Mouse (Mus musculus): Measurements from ENCODE around the gene Krtap3-1.
A peak's percentile ranks its signal among the peaks of the same experiment; 100 is the strongest.
"Not testable (repeated sequence)": the region's sequence is repeated elsewhere in the genome, so short reads cannot be mapped to it uniquely, and the experiment has no call there.

Gene Krtap3-1

GRCm38 (mm10) chr11:99566530-99566929 lies at the start of gene Krtap3-1:
Gene Krtap3-1 (minus strand): TSS chr11:99566630.
- no peak for DNase-seq (ENCODE audit: low spot score in 2 of 2)

DNA sequence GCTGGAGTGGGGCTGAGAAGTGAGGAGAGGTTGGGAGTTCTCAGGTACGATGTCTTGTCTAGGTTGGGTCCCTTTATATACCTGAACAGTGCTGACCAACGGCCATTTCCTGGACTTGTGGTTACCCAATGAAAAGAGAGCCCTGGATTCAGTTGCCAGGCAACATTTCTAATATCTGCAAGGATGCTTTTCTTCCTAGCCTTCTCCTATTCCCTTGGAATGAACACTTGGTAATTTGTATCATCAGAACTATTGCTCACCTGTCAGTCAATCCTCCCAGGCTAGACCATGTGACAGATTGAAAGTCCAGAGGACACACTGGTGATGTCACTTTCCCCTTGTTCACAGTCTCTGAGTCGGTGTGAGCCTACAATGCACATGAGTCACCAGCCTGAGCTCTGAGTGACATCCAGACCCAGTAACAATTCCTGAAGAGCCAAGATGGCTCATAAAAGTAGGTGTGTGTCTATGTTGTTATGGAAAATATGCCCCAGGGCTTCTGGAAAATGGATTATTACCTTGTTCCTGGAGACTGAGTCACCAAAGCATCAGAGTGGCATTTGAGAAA lies 48.5 kb upstream of the Krtap3-1 start, which contains the start of gene Krtap2-4:
Gene Krtap2-4, minus strand, starts transcription at position 51 of the 568 bp plus-strand sequence.
- no peak for DNase-seq (ENCODE audit: low spot score in 2 of 2)

GRCm38 (mm10) chr11:99610089-99610488 lies 43.7 kb upstream of the Krtap3-1 start, which contains the start of gene Gm11937:
Gene Gm11937 (minus strand): TSS chr11:99610189.
- DNase-seq (ENCODE audit: low spot score in 2 of 2): not testable (repeated sequence)

GRCm38 (mm10) chr11:99609126-99609525 lies 42.7 kb upstream of the Krtap3-1 start:
- DNase-seq (ENCODE audit: low spot score in 2 of 2): peak; percentile 34 to 47

GRCm38 (mm10) chr11:99603208-99603607 lies 36.8 kb upstream of the Krtap3-1 start, which contains the start of gene Gm11938:
Gene Gm11938 (minus strand): TSS chr11:99603308.
- DNase-seq (ENCODE audit: low spot score in 2 of 2): not testable (repeated sequence)

DNA sequence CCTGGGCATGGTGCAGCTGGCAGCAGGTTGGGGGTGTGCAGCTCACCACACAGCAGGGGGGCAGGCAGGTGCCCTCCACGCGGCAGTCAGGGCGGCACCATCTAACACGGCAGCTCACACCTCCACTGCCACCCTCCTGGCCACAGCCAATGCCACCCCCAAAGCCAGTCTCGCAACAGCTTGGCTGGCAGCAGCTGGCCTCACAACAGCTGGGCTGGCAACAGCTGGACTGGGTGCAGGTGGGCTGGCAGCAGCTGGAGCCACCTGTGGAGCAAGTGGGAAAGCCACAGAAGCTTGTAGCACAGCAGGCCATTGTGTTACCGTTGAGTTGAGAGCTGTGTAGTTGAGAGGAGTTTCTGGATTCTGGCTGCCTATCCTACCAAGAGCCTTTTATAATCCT lies 31.3 kb upstream of the Krtap3-1 start, which contains the start of gene Krtap9-3:
Gene Krtap9-3, minus strand, starts transcription at position 364 of the 400 bp plus-strand sequence.
- DNase-seq (ENCODE audit: low spot score in 2 of 2): not testable (repeated sequence)

DNA sequence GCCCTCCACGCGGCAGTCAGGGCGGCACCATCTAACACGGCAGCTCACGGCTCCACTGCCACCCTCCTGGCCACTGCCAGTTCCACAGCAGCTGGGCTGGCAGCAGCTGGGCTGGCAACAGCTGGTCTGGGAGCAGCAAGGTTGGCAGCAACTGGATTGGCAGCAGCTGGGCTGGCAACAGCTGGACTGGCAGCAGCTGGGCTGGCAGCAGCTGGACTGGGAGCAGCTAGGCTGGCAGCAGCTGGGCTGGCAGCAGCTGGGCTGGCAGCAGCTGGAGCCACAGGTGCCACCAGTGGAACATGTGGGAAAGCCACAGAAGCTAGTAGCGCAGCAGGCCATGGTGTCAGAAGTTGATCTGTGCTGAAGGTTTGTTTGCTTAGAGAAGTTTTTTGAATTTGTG lies 24.6 kb upstream of the Krtap3-1 start, which contains the start of gene Krtap1-3:
Gene Krtap1-3, minus strand, starts transcription at position 359 of the 400 bp plus-strand sequence.
- no peak for DNase-seq (ENCODE audit: low spot score in 2 of 2)

GRCm38 (mm10) chr11:99585096-99585495 lies 18.7 kb upstream of the Krtap3-1 start:
- DNase-seq (ENCODE audit: low spot score in 2 of 2): peak; percentile 35 to 41

GRCm38 (mm10) chr11:99583245-99583704 lies 16.8 kb upstream of the Krtap3-1 start, which contains the start of gene Krtap1-4:
Gene Krtap1-4 (minus strand): TSS chr11:99583654.
- DNase-seq (ENCODE audit: low spot score in 2 of 2): no peak

GRCm38 (mm10) chr11:99581564-99581963 lies 15.1 kb upstream of the Krtap3-1 start:
- DNase-seq (ENCODE audit: low spot score in 2 of 2): no peak

GRCm38 (mm10) chr11:99581051-99581450 lies 14.6 kb upstream of the Krtap3-1 start:
- DNase-seq (ENCODE audit: low spot score in 2 of 2): no peak

DNA sequence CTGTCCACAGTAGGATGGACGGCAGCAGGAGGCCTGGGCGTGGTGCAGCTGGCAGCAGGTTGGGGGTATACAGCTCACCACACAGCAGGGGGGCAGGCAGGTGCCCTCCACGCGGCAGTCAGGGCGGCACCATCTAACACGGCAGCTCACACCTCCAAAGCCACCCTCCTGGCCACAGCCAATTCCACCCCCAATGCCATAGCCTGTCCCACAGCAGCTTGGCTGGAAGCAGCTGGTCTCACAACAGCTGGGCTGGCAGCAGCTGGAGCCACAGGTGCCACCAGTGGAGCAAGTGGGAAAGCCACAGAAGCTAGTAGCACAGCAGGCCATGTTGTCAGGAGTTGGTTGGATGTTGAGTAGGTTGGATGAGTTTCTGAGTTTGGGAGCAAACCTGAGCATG lies 14.2 kb upstream of the Krtap3-1 start, which contains the start of gene Krtap1-5:
Gene Krtap1-5, minus strand, starts transcription at position 381 of the 400 bp plus-strand sequence.
- DNase-seq (ENCODE audit: low spot score in 2 of 2): no peak

- peak; percentile 55 to 73 for DNase-seq (ENCODE audit: low spot score in 2 of 2)
Measured at GRCm38 (mm10) chr11:99574106-99574505, 7.7 kb upstream of the Krtap3-1 start.

DNA sequence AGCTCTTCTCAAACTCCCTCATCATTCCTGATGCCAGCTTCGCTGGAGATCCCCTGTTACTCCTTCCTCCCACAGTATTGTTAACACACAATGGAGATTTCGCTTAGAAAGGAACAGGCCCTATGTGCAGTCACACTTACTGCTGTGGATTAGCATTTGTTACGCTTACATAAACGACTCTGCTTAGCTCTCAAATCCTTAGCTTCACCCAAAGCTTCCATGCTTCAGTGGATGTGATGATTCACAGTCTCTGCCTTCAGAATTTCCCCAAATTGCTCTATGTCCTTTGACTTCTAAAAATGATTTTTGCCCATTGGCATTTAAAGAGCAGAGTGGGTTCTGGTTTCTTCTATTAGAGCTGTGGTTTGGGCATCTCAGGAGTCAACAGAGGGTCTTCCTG lies 6.7 kb upstream of the Krtap3-1 start:
- DNase-seq (ENCODE audit: low spot score in 2 of 2): no peak

DNA sequence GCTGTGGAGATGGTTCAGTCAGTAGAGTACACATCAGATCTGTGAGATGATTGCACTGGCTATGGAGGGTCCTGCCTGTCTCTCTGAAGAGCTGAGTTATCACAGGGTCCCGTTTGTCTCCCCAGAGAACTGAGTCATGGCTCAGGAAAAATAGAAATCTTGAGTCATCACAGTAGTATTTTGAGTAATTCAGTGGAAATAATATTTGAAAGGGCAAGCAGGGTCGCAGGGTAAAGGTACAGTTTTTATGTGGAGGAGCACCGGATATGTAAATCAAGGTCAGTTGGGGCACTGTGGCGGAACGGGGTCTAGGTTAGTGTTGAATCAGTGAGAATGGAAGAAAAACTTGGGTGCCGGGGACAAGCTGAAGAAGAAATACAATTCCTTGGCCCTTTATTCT lies 3.9 kb downstream of the Krtap3-1 start:
- no peak for DNase-seq (ENCODE audit: low spot score in 2 of 2)

DNA sequence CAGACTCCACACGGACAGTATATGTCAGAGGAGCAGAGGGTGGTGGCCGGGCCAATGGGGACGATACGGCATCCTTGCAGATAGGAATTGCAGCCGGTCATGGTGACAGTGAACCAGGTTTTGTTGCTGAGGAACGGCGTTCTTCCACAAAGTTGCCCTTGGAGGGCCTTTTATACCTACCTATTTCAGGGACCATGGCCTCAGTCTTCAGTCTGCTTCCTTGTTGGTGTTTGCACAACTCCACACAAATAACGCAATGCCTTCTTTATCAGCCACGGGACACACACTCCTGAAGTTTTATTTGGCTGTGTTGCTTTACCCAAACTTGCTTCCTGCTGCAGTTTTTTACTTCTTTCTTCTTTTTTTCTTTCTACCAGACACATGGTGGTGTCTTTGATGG lies 7.1 kb downstream of the Krtap3-1 start, which contains the start of gene Gm11939:
Gene Gm11939, minus strand, starts transcription at position 101 of the 400 bp plus-strand sequence.
- no peak for DNase-seq (ENCODE audit: low spot score in 2 of 2)

- no peak for DNase-seq (ENCODE audit: low spot score in 2 of 2)
Measured at GRCm38 (mm10) chr11:99557976-99558745, 8.3 kb downstream of the Krtap3-1 start.

- DNase-seq (ENCODE audit: low spot score in 2 of 2): no peak
Measured at GRCm38 (mm10) chr11:99556753-99557152, 9.7 kb downstream of the Krtap3-1 start, which contains the start of gene Krtap3-2. Gene Krtap3-2 (minus strand): TSS chr11:99556853.

GRCm38 (mm10) chr11:99556195-99556594 lies 10.2 kb downstream of the Krtap3-1 start:
- no peak for DNase-seq (ENCODE audit: low spot score in 2 of 2)

DNA sequence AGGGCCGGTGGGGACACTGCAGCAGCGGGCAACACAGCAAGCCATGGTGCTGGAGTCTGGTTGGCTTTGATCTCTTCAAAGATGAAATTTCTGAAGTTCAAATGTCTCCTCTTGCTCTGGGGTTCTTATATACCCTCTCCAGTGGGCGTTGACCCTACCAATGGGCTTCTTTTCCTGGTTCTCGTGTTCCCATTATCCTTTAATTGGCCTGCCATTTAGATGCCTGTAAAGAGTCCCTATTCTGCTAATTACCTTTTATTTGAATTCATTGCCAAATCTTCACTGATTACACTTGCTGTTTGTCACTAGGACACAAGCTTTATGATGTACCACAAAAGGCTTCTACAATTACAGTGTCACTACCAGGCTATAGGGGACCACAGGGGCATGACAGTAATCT lies 15.7 kb downstream of the Krtap3-1 start, which contains the start of gene Krtap3-3:
Gene Krtap3-3, minus strand, starts transcription at position 101 of the 400 bp plus-strand sequence.
- DNase-seq (ENCODE audit: low spot score in 2 of 2): no peak

DNA sequence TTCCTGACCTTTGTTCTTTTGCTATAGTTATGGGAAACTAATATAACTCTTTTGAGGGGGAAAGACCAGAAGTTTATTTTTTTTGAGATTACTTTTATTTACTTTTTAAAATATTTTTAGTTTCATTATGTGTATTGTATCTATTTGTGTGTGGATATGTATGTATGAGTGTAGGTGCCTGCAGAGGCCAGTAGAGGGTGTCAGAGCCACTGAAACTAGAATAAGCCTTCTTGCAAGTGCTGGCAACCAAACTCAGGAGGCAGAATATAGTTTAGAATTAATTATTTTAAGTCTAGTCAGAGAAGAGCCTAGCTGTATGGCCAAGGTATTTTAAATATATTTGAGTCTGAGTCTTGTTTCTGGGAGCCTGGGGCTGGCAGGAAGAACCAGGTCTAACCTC lies 18.5 kb downstream of the Krtap3-1 start:
- no peak for DNase-seq (ENCODE audit: low spot score in 2 of 2)

- peak; percentile 51 to 60 for DNase-seq (ENCODE audit: low spot score in 2 of 2)
Measured at GRCm38 (mm10) chr11:99539721-99540120, 26.7 kb downstream of the Krtap3-1 start.

All from right cerebral cortex, postnatal 10 days (tissue).